Mouse (Mus musculus) lung, embryonic 15.5 days (tissue): ENCODE results near the gene Rfk. TPM values are rescaled to one million over a fixed set of nuclear protein-coding genes. Genes with fewer than 3 reads are reported as not detected.

Source experiments
- ATAC-seq: fragments of 200-750 bp; cut with Nextera tagmentation; 2 replicates; pipeline ENCODE4 v1.8.0; 2017; ENCODE audit warnings: moderate number of reproducible peaks, borderline replicate concordance; ENCODE audit not compliant: low FRiP score, low TSS enrichment; ENCODE audit errors: extremely low read depth
- H3K27ac ChIP-seq: fragments of 300-500 bp; sonication (generic); 2 replicates; pipeline ENCODE4 v1.5.1; 2015; ENCODE audit warnings: moderate library complexity, mild to moderate bottlenecking, inconsistent platforms
- H3K27me3 ChIP-seq: fragments of 300-500 bp; sonication (generic); 2 replicates; pipeline ENCODE4 v1.6.1; 2015; ENCODE audit warnings: inconsistent platforms
- H3K36me3 ChIP-seq: fragments of 300-500 bp; sonication (generic); 2 replicates; pipeline ENCODE4 v1.6.1; 2015; ENCODE audit warnings: inconsistent platforms
- H3K4me1 ChIP-seq: fragments of 300-500 bp; sonication (generic); 2 replicates; pipeline ENCODE4 v1.6.1; 2015; ENCODE audit warnings: inconsistent platforms
- H3K4me2 ChIP-seq: fragments of 300-500 bp; sonication (generic); 2 replicates; pipeline ENCODE4 v1.6.1; 2015; ENCODE audit warnings: inconsistent platforms, mild to moderate bottlenecking, moderate library complexity
- H3K4me3 ChIP-seq: fragments of 300-500 bp; sonication (generic); 2 replicates; pipeline ENCODE4 v1.5.1; 2015; ENCODE audit warnings: mild to moderate bottlenecking, inconsistent platforms
- H3K9ac ChIP-seq: fragments of 300-500 bp; sonication (generic); 2 replicates; pipeline ENCODE4 v1.6.1; 2015; ENCODE audit warnings: inconsistent platforms
- H3K9me3 ChIP-seq: fragments of 300-500 bp; sonication (generic); 2 replicates; pipeline ENCODE4 v1.6.1; 2016; ENCODE audit warnings: inconsistent platforms
- WGBS: fragments of 180-500 bp; shearing (Covaris S2); methylation state at CpG from one replicate; pipeline ENCODE4 v1.1.7; 2015; 5-methylcytosine and 5-hydroxymethylcytosine counted together
- polyA plus RNA-seq: library from polyadenylated mRNA; unstranded; fragments of >200 nt; fragmentation: Nextera tagmentation; extraction: Ambion mirVana; gene quantifications from 2 replicates; pipeline ENCODE4 v1.2.1, GENCODE M21; 2015

Gene Rfk
- polyA plus RNA-seq, 1 experiment from 2014 or later, result 75.4 TPM

DNA sequence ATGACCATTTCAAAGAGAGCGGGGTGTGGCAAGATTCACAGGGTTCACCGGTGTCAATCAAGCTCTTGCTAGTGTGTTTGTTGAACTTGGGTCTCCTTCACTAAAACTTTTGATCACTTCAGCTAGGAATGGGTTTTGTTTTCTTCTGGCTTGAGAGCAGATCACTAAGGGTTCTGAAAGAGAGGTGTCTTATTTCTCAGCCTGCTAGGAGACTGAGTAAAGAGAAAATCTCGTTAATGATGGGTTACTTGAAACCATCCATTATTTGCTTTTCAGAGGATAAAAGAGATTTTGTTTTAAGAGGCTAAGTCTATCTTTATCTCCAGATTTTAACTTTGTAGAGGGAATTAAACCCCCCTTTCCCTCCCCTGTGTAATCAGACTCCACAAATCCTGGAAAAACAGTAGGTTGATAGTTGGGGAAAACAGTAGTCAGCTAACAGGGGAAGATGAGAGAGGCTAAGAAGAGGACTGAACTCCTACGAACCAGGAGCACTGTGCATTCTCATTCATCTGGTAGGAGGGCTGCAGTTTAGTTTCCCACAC, 19.1 kb downstream of the Rfk start:
- ATAC-seq, result no peak
- WGBS, result 46% methylated on average over 4 of the region's 4 CpGs
- Histone ChIP-seq H3K4me1 (no peaks in the 10 kb centered on the region), H3K9ac (no peak overlapping the region), H3K9me3 (no peaks in the 10 kb centered on the region), H3K4me2 (no peak overlapping the region), H3K4me3 (no peak overlapping the region), H3K36me3 (no peaks in the 10 kb centered on the region), H3K27me3 (no peaks in the 10 kb centered on the region), H3K27ac (no peak overlapping the region)

DNA sequence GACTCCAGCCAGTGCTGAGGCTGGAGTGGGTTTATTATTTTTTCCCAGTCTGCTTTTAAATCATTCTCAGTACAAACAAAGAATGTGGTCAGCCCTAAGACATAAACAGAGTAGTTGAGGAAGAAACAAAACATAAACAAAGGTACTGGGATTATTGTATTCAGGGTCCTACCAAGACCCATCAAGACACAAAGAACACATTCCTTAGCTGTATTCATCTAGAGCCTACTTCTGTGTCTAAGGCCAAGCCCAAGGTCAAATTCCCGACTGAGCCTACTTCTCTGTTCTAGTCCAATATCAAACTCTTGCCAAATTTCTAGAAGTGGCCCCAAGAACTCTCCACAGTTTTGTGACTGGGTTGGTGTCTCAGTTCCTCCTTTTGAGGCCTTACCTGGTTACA, 24.0 kb downstream of the Rfk start:
- WGBS, result 50% methylated on average over 1 of the region's 1 CpGs
- Histone ChIP-seq H3K9ac (no peak overlapping the region), H3K27ac (no peak overlapping the region)

DNA sequence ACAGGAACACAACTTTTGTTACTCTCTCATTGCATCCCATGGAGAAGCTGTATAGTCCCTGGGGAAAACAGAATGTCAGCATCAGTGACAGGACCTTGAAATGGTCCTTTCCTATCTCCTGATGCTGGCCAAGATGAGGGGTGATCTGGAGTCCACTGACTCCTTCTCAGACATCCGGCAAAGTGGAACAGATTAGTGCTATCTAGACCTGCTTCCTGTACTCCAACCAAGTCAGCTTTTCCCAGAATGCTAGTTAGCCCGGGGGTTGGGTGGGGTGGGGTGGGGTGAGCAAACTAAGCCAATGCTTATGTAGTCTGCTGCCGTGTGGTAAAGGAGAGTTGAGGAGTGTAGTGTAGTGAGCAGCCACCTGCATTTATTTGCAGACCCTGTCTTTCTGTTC, 29.5 kb downstream of the Rfk start:
- H3K4me2 ChIP-seq, result no peak overlapping the region
- H3K4me3 ChIP-seq, result no peak overlapping the region
- H3K9ac ChIP-seq, result no peak overlapping the region
- H3K27me3 ChIP-seq, result no peaks in the 10 kb centered on the region
- no peaks in the 10 kb centered on the region for H3K4me1 ChIP-seq
- no peak for ATAC-seq
- H3K36me3 ChIP-seq, result no peaks in the 10 kb centered on the region
- H3K9me3 ChIP-seq, result no peaks in the 10 kb centered on the region
- no peak overlapping the region for H3K27ac ChIP-seq
- 53% methylated on average over 3 of the region's 3 CpGs for WGBS

More for the DNA sequence above, 24.0 kb downstream of the Rfk start:
- Histone ChIP-seq H3K4me3 (no peak overlapping the region), H3K4me2 (no peak overlapping the region), H3K9me3 (no peaks in the 10 kb centered on the region), H3K36me3 (no peaks in the 10 kb centered on the region), H3K27me3 (no peaks in the 10 kb centered on the region), H3K4me1 (no peaks in the 10 kb centered on the region)
- ATAC-seq, result no peak

DNA sequence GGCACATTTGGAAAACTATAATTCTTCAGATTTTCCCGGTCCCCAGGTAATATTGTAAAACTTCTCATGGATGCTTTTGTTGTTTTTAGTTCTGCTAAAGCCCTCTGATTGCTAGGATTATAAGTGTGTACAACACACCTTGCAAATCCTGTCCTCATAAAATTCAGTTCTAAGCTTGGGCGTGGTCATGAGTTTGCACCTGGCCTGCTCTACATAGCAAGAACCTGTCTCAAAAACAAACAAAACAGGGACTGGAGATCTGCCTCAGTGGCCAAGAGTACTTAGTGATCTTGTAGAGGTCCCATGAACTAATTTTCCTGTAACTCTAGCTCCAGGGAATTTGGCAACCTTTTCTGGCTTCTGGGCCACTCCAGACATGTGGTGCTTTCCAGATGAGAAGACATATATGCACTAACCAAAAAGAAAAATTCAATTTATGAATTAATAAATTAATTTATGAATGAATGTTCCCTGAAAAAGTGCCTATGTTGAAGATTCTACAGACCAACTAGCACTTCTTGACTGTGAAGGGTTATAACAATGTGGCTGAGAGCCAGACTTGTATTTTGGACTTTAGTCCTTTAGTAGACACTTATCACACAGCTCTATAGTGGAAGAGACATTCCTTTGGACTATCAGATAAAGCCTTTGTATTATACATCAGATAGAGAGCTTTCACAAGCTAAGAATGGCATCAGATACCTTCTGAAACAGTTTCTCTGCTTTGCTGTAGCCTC, 34.1 kb downstream of the Rfk start:
- Histone ChIP-seq H3K4me1 (no peaks in the 10 kb centered on the region), H3K36me3 (no peaks in the 10 kb centered on the region), H3K9ac (no peak overlapping the region), H3K4me3 (no peak overlapping the region), H3K27me3 (no peaks in the 10 kb centered on the region), H3K9me3 (no peaks in the 10 kb centered on the region), H3K4me2 (no peak overlapping the region), H3K27ac (no peak overlapping the region)
- ATAC-seq, result no peak
- WGBS, result 93% methylated on average over 2 of the region's 2 CpGs

DNA sequence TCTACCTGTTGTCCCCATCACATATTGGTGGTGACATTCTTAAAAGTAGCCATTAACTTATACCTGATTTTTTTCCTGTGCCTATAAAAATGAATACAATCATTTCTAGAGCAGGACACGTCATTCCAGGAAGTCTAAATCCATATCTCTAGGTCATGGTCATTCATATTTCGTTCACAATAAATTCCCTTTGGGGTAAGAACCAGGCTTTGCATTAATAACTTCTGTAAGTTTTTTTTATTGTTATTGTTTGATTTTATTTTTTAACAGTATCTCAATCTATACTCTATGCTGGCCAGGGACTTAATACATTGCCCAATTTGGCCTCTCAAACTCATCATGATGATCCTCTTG, 34.7 kb downstream of the Rfk start:
- H3K27ac ChIP-seq, result no peak overlapping the region
- ATAC-seq, result no peak
- no peak overlapping the region for H3K9ac ChIP-seq
- H3K4me3 ChIP-seq, result no peak overlapping the region
- 76% methylated on average over 2 of the region's 2 CpGs for WGBS
- H3K4me2 ChIP-seq, result no peak overlapping the region
- no peaks in the 10 kb centered on the region for H3K9me3 ChIP-seq
- H3K36me3 ChIP-seq, result no peaks in the 10 kb centered on the region
- no peaks in the 10 kb centered on the region for H3K27me3 ChIP-seq
- H3K4me1 ChIP-seq, result no peaks in the 10 kb centered on the region

DNA sequence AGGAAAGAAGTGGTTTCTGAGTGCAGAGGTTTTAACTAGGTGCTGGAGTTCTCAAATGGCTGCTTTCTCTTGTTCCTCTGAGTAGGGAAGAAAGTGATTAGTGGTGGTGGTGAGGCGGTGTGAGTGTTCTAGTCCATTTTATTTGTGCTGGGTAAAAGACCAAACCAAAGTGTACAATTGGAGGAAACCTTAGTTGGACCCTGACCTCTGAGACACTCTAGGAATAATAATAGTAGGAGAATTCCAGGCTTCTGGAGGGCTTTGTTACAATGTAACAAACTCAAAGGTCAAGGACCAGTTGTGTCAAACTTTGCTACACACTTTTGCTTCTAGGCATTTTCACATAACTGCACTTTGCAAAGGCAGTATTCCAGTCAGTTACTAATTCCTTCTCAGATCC, 42.8 kb downstream of the Rfk start:
- Histone ChIP-seq H3K4me2 (no peak overlapping the region), H3K9ac (no peak overlapping the region), H3K4me3 (no peak overlapping the region), H3K27ac (no peak overlapping the region), H3K9me3 (no peaks in the 10 kb centered on the region), H3K27me3 (no peaks in the 10 kb centered on the region), H3K36me3 (no peaks in the 10 kb centered on the region), H3K4me1 (no peaks in the 10 kb centered on the region)
- 94% methylated on average over 1 of the region's 1 CpGs for WGBS
- ATAC-seq, result no peak

DNA sequence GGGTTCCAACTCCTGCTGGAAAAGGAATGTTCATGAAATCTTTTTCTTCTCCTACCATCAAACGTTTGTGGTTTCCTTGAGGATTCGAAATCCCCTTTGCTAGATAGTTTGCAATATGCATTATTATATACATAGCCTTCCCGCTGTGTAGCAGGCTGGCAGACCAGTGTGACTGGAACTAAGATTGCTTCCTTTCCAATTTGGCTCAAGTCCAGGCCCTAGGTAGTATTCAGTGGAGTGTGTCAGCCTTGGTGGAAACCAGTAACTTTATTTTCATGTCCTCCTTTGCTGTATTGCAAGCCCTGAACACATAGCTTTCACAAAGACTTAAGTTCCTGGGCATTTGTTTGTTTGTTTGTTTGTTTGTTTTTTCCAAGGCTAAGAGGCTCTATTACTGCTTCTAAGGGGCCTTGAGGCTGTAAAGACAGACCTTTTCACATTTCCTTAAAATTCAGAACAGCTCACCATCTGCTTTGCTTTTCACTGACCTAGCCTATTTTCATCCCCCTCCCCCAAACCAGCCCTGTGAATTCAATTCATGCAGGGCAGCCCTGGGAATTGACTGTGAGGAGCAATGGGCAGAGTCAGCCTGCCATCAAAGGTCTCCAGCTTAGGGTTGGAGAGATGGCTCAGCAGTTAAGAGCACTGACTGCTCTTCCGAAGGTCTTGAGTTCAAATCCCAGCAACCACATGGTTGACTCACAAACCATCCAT, 45.8 kb downstream of the Rfk start:
- H3K27me3 ChIP-seq, result no peaks in the 10 kb centered on the region
- H3K4me2 ChIP-seq, result no peak overlapping the region
- no peak overlapping the region for H3K9ac ChIP-seq
- ATAC-seq, result no peak
- no peaks in the 10 kb centered on the region for H3K9me3 ChIP-seq
- 44% methylated on average over 4 of the region's 4 CpGs for WGBS
- no peak overlapping the region for H3K4me3 ChIP-seq
- no peaks in the 10 kb centered on the region for H3K4me1 ChIP-seq
- no peaks in the 10 kb centered on the region for H3K36me3 ChIP-seq
- no peak overlapping the region for H3K27ac ChIP-seq

DNA sequence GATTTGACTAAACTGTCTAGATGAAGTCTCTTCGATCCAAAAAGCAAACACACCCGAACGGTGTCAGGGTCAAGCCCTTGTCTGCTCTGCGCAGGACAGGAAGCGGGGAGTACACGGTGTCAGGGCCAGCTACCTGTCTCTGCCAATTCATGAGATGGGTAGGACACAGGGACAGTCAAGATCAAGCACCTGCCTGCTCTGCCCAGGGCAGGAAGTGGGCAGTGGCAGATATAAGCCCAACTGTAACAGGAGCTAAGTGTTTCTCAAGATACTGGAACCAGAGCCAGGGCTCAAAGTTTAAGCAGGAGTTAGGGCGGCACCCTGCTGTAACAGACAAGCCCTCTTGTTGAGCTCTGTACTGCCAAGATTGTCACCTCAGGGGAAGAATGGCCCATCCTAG, 49.7 kb downstream of the Rfk start:
- no peak overlapping the region for H3K27ac ChIP-seq
- no peak overlapping the region for H3K4me3 ChIP-seq
- 78% methylated on average over 7 of the region's 7 CpGs for WGBS
- H3K9me3 ChIP-seq, result no peaks in the 10 kb centered on the region
- H3K27me3 ChIP-seq, result no peaks in the 10 kb centered on the region
- no peaks in the 10 kb centered on the region for H3K4me1 ChIP-seq
- H3K4me2 ChIP-seq, result no peak overlapping the region
- no peaks in the 10 kb centered on the region for H3K36me3 ChIP-seq
- ATAC-seq, result no peak
- H3K9ac ChIP-seq, result no peak overlapping the region

Other genes starting within 250 kb of the Rfk start
- gene Gcnt1, start 21.2 kb upstream of the Rfk start, polyA plus RNA-seq, result 3.8 and 3.9 TPM in 2 replicates